Mouse (Mus musculus): Measurements from ENCODE around the gene Pip4k2a. TPM values are rescaled to one million over a fixed set of nuclear protein-coding genes. Genes with fewer than 3 reads are reported as not detected.

The Pip4k2a gene
- polyA plus RNA-seq, 1 experiment: 6.3 TPM

DNA sequence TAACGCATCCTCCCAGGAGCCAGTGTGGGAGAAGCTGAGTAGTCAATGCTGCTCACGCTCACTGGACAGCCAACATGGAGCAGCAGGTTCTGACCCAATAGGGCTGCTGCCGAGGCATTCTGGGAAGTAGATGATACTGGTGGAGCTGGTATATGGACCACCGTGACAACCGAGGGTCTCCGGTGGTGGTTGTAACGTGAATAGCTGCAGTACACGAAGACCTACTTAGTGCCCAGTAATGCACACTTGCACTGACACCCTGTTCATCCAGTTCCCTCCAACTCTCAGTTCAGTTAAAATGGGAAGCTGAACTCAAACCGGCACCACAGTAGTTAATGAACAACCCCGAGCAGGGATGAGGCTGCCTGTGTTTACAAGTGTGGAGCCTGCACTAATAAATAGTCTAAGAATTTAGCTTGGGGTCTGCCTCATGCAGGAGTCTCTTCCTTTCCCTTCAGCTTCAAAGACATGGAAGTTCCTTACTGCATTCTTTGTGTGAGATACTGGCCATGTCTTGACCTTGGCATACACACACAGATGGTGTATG lies 105.9 kb downstream of the Pip4k2a start:
- Histone ChIP-seq H3K4me3 (ENCODE audit: insufficient read depth, low read depth, low read length) (no peak overlapping the region), H3K27ac (replicated peaks; ENCODE audit: low read depth, low read length) (no peak overlapping the region), H3K4me1 (ENCODE audit: control insufficient read depth, insufficient read depth, insufficient read length, low read length) (peaks cover 22% of the 10 kb centered on the region; the same call in 1 of the 2 replicates)

DNA sequence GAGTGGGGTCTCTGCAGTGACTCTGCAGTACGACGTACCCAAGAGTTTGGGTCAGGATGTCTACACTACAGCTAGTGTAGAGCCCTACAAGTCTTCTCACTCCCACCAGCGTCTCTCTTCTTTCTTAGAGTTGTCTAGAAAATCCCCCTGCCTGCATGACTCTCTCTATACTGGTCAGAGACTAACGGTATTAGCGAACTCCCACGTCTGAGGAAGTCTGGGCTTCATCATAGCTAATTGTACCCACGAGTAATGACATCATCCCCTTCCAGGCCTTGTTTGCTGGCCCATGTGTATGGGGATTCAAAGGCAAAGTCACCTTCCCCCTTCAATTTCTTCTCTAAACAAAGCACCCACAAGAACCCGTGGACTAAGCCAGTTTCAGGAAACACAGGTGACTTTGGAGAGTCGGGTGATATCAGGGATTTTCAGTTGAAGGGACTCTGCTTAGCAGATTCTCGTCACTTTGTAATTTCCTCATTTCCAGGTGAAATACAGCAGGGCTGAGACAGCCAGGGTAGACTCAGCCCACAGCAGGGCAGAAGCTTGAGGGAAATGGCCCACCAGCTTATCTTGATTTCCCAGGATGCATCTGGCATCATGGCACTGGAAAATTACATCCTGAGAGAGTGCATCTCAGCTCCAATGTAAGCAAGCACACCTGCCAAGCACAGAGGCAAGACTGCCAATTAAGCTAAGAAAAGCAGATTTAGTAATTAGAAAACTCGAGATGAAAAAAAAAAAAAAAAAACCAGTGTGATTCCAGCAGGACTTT lies 107.5 kb downstream of the Pip4k2a start:
- Histone ChIP-seq H3K27ac (replicated peaks; ENCODE audit: low read depth, low read length) (no peak overlapping the region), H3K4me1 (ENCODE audit: control insufficient read depth, insufficient read depth, insufficient read length, low read length) (peaks cover 14% of the 10 kb centered on the region; the same call in 1 of the 2 replicates), H3K4me3 (ENCODE audit: insufficient read depth, low read depth, low read length) (no peak overlapping the region)

DNA sequence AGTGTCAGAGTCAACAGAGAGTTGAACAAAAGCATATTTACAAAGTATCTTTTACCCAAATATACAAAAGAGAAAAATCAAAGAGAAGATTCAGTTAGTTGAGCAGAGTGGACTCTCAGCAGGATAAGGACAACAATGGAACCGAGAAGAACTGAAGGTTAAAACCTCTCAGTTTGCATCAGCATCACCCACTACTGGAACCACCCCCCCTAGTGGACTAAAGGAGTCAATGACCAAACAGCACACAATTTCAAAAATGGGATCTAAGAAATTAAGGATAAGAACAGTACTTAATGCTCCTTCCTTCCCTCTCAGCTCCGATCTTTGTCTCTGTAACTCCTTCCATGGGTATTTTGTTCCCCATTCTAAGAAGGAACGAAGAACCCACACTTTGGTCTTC lies 113.6 kb downstream of the Pip4k2a start:
- H3K4me1 ChIP-seq (ENCODE audit: control insufficient read depth, insufficient read depth, insufficient read length, low read length): no peaks in the 10 kb centered on the region

DNA sequence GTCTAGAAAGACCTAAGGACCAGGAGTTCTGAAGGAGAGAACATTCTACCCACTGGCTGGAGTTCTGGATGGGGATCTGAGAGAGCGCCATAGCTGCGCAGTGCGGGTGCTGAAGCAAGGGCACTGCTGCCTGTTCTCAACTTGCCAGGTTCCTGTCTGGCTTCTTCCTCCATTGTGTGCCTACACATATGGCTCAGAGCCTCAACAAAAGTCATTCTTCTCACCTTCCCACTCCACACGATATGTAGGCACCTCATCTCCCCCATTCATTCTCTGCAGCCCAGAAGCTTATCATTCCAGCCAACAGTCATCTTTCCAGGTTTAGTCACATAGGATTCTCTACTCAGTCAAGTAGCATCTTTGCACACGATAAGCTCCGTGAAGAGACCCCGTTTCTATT lies 123.3 kb downstream of the Pip4k2a start:
- Histone ChIP-seq H3K27ac (replicated peaks; ENCODE audit: low read depth, low read length) (no peak overlapping the region), H3K4me1 (ENCODE audit: control insufficient read depth, insufficient read depth, insufficient read length, low read length) (no peaks in the 10 kb centered on the region), H3K4me3 (ENCODE audit: insufficient read depth, low read depth, low read length) (no peak overlapping the region)

More for the DNA sequence above, 113.6 kb downstream of the Pip4k2a start:
- Histone ChIP-seq H3K4me3 (ENCODE audit: insufficient read depth, low read depth, low read length) (no peak overlapping the region), H3K27ac (replicated peaks; ENCODE audit: low read depth, low read length) (no peak overlapping the region)

DNA sequence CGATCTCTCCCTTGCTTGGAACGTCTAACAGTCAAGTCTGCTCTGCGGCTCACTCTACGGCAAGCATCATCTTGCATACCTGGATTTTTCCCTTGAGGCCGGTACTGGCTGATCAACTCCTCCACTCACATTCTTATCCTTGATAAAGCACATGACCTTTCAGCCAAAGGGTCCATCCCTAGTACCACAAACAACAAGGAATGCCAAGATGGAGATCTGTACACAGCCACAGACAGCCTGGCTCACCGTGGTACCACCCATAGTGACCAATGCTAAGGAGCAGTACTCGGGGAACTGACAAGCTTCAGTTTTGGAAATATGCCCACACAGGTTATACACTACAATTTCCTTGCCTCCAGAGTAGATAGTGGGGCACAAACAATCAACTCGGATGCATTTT lies 123.9 kb downstream of the Pip4k2a start:
- Histone ChIP-seq H3K27ac (replicated peaks; ENCODE audit: low read depth, low read length) (no peak overlapping the region), H3K4me3 (ENCODE audit: insufficient read depth, low read depth, low read length) (no peak overlapping the region), H3K4me1 (ENCODE audit: control insufficient read depth, insufficient read depth, insufficient read length, low read length) (no peaks in the 10 kb centered on the region)

DNA sequence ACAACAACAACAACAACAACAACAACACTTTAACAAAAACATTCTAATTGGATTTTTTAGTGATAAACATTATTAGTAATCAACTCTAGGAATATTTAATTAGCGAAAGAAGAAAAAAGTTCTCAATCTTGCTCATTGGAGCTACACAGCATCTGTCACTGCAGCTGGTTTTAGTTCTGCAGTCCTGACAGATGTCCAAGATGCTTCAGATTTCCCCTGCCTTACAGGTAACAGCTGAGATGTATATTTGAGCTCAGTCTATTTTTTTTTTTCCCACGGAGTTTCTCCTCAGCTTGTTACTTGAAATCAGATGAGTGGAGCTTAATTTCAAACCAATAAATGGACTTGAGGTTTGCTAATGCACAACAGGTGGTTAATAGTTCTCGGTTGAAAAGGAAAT lies 124.5 kb downstream of the Pip4k2a start:
- Histone ChIP-seq H3K4me3 (ENCODE audit: insufficient read depth, low read depth, low read length) (no peak overlapping the region), H3K27ac (replicated peaks; ENCODE audit: low read depth, low read length) (no peak overlapping the region), H3K4me1 (ENCODE audit: control insufficient read depth, insufficient read depth, insufficient read length, low read length) (no peaks in the 10 kb centered on the region)

DNA sequence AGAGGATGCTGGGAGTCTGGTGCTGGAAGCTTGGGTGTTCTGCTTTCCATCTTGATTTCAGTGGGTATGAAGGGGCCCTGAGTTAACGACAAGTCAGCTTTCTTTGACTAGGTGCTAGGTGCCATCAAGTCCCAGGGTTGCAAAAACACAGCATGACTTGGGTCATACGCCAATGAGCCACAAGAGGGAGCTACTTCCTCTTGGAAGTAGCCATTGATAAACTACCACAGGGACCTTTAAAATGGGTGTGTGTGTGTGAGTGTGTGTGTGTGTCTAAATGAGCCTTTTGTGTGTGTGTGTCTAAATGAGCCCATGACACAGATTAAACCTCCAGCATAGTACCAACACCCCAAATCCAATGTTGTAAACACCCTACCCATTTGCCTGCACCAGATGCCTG lies 125.1 kb downstream of the Pip4k2a start:
- Histone ChIP-seq H3K27ac (replicated peaks; ENCODE audit: low read depth, low read length) (no peak overlapping the region), H3K4me3 (ENCODE audit: insufficient read depth, low read depth, low read length) (no peak overlapping the region), H3K4me1 (ENCODE audit: control insufficient read depth, insufficient read depth, insufficient read length, low read length) (no peaks in the 10 kb centered on the region)

DNA sequence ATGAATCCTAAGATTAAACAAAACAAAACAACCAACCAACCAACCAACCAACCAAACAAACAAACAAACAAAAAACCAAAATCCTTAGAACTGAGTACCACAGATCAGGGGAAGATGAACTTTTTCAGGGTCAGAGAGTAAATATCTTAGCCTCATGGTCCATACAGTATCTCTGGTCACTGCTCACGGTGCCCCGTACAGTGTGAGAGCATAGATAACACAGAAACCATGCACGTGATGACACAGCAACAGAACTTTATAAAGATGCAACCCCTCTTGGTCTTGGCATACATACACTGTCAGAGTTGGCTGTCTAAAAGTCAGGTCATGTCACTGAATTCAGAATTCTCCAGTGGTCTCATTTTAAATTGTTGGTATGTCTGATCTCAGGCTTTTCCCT lies 126.8 kb downstream of the Pip4k2a start:
- no peak overlapping the region for H3K27ac ChIP-seq (replicated peaks; ENCODE audit: low read depth, low read length)
- H3K4me3 ChIP-seq (ENCODE audit: insufficient read depth, low read depth, low read length): no peak overlapping the region
- no peaks in the 10 kb centered on the region for H3K4me1 ChIP-seq (ENCODE audit: control insufficient read depth, insufficient read depth, insufficient read length, low read length)

DNA sequence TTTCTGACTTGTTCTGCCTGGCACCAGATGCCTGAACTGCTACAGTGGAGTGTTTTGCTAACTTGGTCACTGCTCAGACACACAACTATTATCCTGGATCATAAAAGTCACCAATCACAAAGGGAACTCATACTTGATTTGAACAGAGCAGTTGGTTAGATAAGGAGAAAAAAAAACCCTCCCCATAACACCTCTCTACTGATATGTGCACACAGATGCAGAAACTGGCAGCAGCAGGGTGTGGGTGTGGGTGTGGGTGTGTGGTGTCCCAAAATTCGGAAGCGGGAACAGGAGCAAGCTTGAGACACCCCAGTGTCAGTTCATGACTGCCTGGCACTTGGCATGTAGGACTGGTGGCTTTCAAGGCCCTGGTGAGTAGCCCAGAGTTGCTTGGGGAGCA lies 130.9 kb downstream of the Pip4k2a start:
- H3K4me1 ChIP-seq (ENCODE audit: control insufficient read depth, insufficient read depth, insufficient read length, low read length): no peaks in the 10 kb centered on the region
- H3K27ac ChIP-seq (replicated peaks; ENCODE audit: low read depth, low read length): no peak overlapping the region

DNA sequence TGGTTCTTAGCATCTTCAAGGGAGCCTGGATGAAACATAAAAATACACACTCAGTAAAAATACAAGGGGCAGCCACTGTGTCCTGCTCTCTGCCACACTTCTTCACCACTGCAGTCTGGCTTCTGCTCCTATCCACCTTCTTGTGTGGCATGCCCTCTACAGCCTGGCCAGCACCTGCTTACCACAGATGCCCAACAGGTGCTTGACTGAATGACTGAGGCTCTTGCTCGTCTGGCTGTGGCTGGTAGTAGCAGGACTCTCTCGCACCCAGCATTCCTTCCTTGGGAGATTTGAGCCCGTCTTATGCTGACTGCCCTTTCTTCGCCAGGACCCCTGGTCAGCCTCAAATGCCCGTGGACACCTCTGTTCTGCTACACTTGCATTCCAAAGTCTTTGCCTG lies 133.2 kb downstream of the Pip4k2a start:
- Histone ChIP-seq H3K4me3 (ENCODE audit: insufficient read depth, low read depth, low read length) (no peak overlapping the region), H3K4me1 (ENCODE audit: control insufficient read depth, insufficient read depth, insufficient read length, low read length) (no peaks in the 10 kb centered on the region), H3K27ac (replicated peaks; ENCODE audit: low read depth, low read length) (no peak overlapping the region)

More for the DNA sequence above, 130.9 kb downstream of the Pip4k2a start:
- H3K4me3 ChIP-seq (ENCODE audit: insufficient read depth, low read depth, low read length): no peak overlapping the region

DNA sequence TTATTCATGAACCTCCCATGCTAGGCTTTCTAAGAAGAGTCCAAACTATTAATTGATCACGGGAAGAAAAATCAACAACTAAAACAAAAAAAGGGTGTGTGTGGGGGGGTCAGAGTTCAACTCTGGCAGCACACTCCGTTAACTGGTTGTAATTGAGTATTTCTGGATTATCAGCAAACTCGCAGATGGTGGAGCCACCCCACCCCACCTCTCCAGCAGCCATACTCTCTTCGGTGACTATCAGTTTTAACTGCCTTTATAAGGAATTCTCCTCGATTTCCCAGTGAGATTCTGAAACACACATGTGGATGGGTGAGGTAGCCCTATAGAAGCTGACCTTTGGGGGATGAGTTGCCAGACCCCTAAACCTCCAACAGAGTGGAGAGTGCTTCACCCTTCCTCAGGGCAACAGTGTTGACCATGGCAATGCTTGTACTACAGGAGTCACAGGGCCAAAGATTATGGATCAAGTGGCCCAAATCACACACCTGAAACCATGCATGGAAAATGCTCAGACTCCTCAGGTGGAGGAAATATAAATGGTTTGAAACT lies 136.2 kb downstream of the Pip4k2a start:
- Histone ChIP-seq H3K4me1 (ENCODE audit: control insufficient read depth, insufficient read depth, insufficient read length, low read length) (no peaks in the 10 kb centered on the region), H3K4me3 (ENCODE audit: insufficient read depth, low read depth, low read length) (no peak overlapping the region)

DNA sequence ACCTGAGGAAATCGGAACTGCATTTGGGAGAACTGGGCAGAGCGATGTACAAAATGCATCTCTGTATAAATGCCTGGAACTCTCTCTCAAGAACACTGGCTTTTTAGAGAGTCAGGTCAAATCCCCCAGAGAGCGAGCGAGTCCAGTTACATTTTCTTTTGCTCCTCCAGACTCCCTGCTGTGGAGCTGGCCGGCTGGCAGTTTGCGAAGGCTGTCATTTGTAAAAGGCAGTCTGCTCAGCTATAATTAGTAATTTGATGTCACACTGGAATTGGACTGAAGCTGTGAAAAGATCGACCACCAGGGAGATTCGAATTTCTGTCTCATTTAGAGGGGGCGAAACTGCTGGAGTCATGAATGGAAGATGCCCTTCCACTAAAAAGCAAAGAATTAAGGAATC lies 137.2 kb downstream of the Pip4k2a start:
- no peaks in the 10 kb centered on the region for H3K4me1 ChIP-seq (ENCODE audit: control insufficient read depth, insufficient read depth, insufficient read length, low read length)
- H3K4me3 ChIP-seq (ENCODE audit: insufficient read depth, low read depth, low read length): no peak overlapping the region
- no peak overlapping the region for H3K27ac ChIP-seq (replicated peaks; ENCODE audit: low read depth, low read length)

More for the DNA sequence above, 136.2 kb downstream of the Pip4k2a start:
- no peak overlapping the region for H3K27ac ChIP-seq (replicated peaks; ENCODE audit: low read depth, low read length)

DNA sequence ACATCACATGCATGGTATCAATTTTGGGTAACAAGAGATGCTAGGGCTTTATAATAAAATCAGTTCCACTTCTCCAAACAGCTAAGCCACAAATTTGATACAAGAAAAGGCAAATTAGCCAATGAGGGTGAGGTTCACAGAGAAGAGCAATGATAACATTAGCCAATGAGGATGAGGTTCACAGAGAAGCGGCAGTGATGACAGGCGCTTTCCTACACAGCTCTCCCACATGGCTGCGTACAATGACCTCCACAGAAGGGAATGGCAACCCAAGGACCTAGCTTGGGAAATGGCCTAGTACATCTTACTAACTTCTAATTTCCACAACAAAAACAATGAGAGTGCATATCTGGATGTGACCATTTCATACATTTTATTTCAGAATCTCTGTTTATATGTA lies 140.0 kb downstream of the Pip4k2a start:
- H3K27ac ChIP-seq (replicated peaks; ENCODE audit: low read depth, low read length): no peak overlapping the region
- H3K4me3 ChIP-seq (ENCODE audit: insufficient read depth, low read depth, low read length): no peak overlapping the region
- H3K4me1 ChIP-seq (ENCODE audit: control insufficient read depth, insufficient read depth, insufficient read length, low read length): no peaks in the 10 kb centered on the region

DNA sequence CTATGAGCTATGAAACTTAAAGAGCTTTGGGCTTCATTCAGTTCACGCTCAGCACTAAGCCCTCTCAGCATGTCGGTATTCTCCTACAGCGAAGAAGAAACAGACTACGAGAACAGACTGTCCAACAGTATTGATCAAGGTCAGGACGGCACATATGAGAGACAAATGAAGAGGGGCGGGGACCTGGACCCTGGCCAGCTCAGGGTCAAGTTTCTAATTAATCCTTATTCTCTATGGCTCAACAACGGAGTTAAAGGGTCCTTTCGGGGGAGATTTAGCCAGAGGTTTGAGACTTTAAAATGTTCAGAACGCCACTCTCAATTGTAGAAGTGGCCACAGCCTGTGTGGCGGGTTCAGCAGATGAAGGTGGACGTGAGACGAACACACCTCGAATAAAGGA lies 141.5 kb downstream of the Pip4k2a start:
- Histone ChIP-seq H3K4me1 (ENCODE audit: control insufficient read depth, insufficient read depth, insufficient read length, low read length) (no peaks in the 10 kb centered on the region), H3K4me3 (ENCODE audit: insufficient read depth, low read depth, low read length) (no peak overlapping the region), H3K27ac (replicated peaks; ENCODE audit: low read depth, low read length) (no peak overlapping the region)

DNA sequence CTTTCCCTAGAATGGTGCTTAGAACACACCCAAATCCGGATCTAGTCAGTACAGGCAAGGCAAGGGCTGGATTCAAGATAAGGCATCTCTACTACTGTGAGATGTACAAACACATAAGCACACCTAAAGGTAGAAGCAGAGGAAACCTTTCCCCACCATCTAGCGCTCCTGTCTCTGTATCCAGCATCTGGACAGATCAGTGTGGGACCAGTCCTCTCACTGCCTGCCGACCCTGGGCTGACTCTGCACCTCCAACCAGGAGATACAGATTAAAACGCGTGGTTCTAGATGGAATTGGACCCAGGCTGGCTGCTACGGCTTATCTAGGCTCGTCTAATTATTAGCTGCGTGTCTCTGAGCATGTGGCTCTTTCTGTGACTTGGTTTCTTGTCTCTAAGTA lies 142.7 kb downstream of the Pip4k2a start:
- Histone ChIP-seq H3K4me1 (ENCODE audit: control insufficient read depth, insufficient read depth, insufficient read length, low read length) (no peaks in the 10 kb centered on the region), H3K4me3 (ENCODE audit: insufficient read depth, low read depth, low read length) (no peak overlapping the region), H3K27ac (replicated peaks; ENCODE audit: low read depth, low read length) (no peak overlapping the region)

DNA sequence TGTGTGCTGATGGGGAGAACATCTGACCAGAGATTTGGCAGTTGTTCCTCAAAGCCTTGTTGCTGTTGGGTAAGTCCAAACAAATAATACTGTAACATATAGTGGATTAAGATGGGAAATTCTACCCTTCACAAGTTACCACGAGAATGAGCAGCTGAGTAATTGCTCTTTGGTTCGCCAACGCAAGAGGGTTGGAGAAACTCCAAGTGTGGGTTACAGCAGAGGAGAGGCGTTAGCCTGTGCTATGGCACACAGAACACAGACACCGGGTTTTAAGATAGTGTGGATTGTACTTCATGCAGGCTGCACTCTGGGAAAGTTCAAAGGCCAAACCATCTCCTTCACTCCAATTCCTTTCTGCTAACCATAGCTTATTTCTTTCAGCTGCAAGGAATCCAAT lies 144.6 kb downstream of the Pip4k2a start:
- Histone ChIP-seq H3K27ac (replicated peaks; ENCODE audit: low read depth, low read length) (no peak overlapping the region), H3K4me3 (ENCODE audit: insufficient read depth, low read depth, low read length) (no peak overlapping the region), H3K4me1 (ENCODE audit: control insufficient read depth, insufficient read depth, insufficient read length, low read length) (no peaks in the 10 kb centered on the region)

Data from brown adipose tissue, adult 24 weeks (tissue).